Mouse (Mus musculus) adrenal gland, postnatal 10 days (tissue): Measurements from ENCODE around the gene Dap. TPM values are rescaled to one million over a fixed set of nuclear protein-coding genes. Genes with fewer than 3 reads are reported as not detected.
A peak's percentile ranks its signal among the peaks of the same experiment; 100 is the strongest.

ENCODE experiments used
- DNase-seq: peaks from one replicate; pipeline ENCODE4 v3.0.0; 2021; ENCODE audit warnings: mixed read lengths
- long read RNA-seq, 2 experiments: library from polyadenylated mRNA; stranded (forward); transcript quantifications; one replicate each; pipeline ENCODE4 v2.0.0; 2021
- total RNA-seq, 2 experiments: library from RNA; stranded (reverse); gene quantifications; 2 replicates each; pipeline ENCODE4 v1.2.3; 2021

Dap gene
- total RNA-seq, result 10 to 100 TPM; 71.1 to 81.2 TPM
- long read RNA-seq, experiment 1, transcript Dap-201 (4 exons, 1,555 nt), result major isoform, 147 of 166 reads
- long read RNA-seq, experiment 1, partial matches to known transcripts, result 4 of 166 reads
- long read RNA-seq, experiment 1, other reads (novel, unspliced or antisense), result 13 of 166 reads
- long read RNA-seq, experiment 2, transcript Dap-201 (4 exons, 1,555 nt), result major isoform, 105 of 110 reads
- long read RNA-seq, experiment 2, partial matches to known transcripts, result 0 of 110 reads
- long read RNA-seq, experiment 2, other reads (novel, unspliced or antisense), result 5 of 110 reads

- peak; percentile 99 for DNase-seq
These were observed at the start of gene Dap for GRCm38 (mm10) chr15:31224135-31224761. Dap (plus strand) TSS chr15:31224314.

GRCm38 (mm10) chr15:31176566-31176965 is 47.5 kb upstream of the Dap start:
- DNase-seq, result no peak

- peak; percentile 51 for DNase-seq
These were observed 39.3 kb upstream of the Dap start for GRCm38 (mm10) chr15:31184651-31185443.

GRCm38 (mm10) chr15:31185506-31185905 is 38.6 kb upstream of the Dap start:
- DNase-seq, result no peak

- no peak for DNase-seq
These were observed 37.7 kb upstream of the Dap start for GRCm38 (mm10) chr15:31186371-31186901.

- no peak for DNase-seq
These were observed 31.6 kb upstream of the Dap start for GRCm38 (mm10) chr15:31192563-31192962.

- DNase-seq, result no peak
These were observed 28.3 kb upstream of the Dap start for GRCm38 (mm10) chr15:31195776-31196175.

GRCm38 (mm10) chr15:31207346-31208093 is 16.6 kb upstream of the Dap start:
- DNase-seq, result no peak

GRCm38 (mm10) chr15:31211910-31212309 is 12.2 kb upstream of the Dap start:
- peak; percentile 45 for DNase-seq

GRCm38 (mm10) chr15:31213619-31214270 is 10.4 kb upstream of the Dap start:
- no peak for DNase-seq

GRCm38 (mm10) chr15:31222216-31222615 is 1.9 kb upstream of the Dap start:
- no peak for DNase-seq

- no peak for DNase-seq
These were observed 449 bp upstream of the Dap start for GRCm38 (mm10) chr15:31223596-31224134.

GRCm38 (mm10) chr15:31224806-31225642 is 910 bp downstream of the Dap start:
- peak; percentile 45 for DNase-seq

GRCm38 (mm10) chr15:31225643-31226325 is 1.7 kb downstream of the Dap start:
- DNase-seq, result no peak

- peak; percentile 31 for DNase-seq
These were observed 2.4 kb downstream of the Dap start for GRCm38 (mm10) chr15:31226464-31226863.

GRCm38 (mm10) chr15:31227793-31228192 is 3.7 kb downstream of the Dap start:
- DNase-seq, result peak; percentile 25

- no peak for DNase-seq
These were observed 8.9 kb downstream of the Dap start for GRCm38 (mm10) chr15:31233006-31233405.

- no peak for DNase-seq
These were observed 11.9 kb downstream of the Dap start for GRCm38 (mm10) chr15:31235794-31236548.

GRCm38 (mm10) chr15:31236549-31236907 is 12.4 kb downstream of the Dap start:
- DNase-seq, result no peak
